Mouse (Mus musculus) T-helper 1 cell (primary cell): ENCODE results near the gene Dnajc11.

ENCODE experiments used
- in situ Hi-C: fragments of 300-600 bp; cut with MboI, MseI; formaldehyde crosslinking; loops from one replicate; pipeline ENCODE4 v1.15.1; 2025; ENCODE audit warnings: high pct_unique_total_duplicates

The Dnajc11 gene

DNA sequence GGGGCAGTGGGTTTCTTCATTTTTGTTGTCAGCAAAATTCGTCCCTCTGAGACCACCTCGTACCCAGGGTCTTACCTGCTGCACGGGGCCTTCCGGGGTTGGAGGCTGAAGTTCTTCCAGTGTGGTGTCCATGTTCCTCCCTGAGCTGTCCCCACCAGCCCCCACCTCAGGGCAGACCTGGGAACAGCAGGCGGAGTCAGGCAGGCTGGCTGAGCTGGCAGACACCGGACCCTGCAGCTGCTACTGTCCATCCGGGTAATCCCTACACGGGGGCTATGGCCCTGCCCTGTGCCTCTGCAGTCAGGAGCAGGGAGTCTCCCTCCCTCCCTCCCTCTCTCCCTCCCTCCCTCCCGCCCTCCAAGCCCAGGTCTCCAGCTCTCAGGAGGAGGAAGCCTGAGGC lies 50.1 kb downstream of the Dnajc11 start:
- in situ Hi-C loops, result loop anchor here (5.0 kb wide), 1 partner anchor 44 kb away; the partner anchor contains the start of gene Zbtb48

DNA sequence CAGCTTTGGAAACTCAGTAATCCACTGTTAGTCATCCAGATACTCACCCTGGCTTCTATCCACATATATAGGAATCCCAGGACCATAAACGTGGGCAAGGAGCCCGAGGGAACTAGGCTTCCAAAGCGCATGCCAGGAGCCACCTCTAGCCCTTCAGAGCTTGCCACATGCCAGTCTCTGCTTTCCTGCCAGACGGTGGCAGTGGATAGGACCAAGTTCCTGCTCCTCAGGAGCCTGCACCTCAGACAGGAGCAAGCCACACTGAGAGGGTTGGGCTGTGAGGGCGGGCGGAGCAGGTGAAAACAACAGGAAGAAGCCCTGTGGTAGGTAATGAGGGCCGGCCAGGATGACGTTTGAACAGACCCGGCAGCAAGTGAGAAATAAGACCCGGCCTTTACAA lies 52.4 kb downstream of the Dnajc11 start:
- in situ Hi-C loops, result no loop called here

DNA sequence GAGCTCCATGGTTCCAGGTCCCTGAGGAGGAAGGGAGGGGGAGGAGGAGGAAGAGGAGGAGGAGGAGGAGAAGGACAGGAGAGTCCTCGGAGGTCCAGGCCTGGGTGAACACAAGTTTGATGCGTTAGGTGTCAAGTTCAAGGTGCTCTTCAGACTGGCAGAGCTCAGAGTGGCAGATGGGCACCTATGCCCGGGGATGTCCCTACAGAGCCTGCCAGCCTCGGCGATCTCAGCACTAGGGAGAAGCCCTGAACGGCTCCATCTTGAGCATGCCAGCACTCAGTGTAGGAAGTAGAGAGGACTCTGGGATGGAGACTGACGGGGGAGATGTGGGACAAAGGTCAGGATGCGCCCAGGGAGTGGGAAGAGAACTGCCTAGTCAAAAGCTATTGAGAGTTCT lies 53.2 kb downstream of the Dnajc11 start:
- in situ Hi-C loops, result no loop called here

DNA sequence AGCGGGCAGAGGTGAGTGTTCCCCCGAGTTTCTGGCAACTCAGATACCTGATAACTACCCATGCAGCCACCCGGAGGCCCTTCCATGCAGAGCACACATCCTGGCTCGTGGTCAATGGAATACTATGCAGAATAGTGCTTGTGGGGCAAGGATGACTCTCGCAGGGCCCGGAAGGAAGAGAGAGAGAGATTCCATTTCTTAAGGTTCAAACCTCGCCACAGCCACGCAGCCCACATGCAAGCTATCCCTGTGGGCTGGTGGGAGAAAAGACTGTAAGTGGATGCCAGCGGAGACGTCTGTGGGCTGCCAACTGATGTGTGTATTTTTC lies 54.5 kb downstream of the Dnajc11 start:
- in situ Hi-C loops, result no loop called here

DNA sequence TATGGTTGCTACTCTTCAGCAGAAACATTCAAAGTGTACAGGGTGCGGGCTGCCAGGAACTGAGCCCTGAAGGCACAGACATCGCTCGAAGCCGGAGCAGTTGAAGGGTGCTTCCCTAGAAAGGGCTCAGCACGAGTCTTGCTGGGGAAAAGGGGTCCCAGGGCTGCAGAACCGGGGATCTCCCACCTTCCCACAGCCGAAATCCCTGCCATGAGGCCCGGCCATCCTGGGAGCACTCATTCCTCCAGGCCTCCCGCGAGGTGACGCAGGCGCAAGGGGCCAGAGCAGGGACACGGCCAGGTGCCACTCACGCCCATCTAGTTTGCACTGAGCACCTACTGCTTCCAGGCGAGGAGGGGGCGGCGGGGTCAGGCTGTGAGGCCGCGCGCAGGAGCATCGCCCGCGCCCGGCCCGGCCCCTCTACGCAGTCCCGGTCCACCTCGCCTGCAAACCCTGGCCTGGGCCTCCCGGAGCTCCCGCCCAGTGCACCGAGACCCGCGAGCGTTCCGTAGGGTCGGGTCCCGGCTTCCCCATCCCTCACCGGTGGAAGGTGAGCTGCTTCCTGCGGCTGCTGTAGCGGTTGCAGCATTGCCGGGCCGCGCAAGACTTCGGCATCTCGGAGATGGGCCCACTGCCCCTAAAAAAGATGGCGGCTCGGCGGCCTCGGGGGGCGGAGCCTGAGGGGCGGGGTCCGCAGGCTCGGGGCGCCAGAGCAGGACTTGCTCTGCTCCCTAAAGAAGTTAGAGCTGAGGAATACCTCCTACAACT lies 55.0 kb downstream of the Dnajc11 start, which contains the start of gene Thap3:
Thap3 (minus strand) TSS at position 656 of the 768 bp plus-strand sequence.
- in situ Hi-C loops, result no loop called here

DNA sequence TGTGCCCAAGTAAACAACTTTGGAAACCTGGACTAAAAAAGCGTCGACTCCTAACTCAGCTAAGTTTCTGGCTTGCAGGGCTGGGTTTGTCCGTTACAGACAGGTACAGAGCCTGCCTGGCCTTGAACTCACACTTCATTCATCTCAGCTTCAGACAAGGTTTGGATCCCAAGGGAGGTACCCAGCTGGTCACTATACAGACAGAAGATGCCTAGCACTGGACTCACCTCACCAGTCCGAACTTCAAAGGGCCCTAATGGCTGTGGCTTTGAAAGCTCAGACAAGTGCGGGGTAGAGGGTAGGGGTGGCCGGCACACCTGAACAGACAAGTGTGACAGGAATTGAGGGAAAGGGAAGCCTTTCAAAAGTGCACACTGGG lies 55.6 kb downstream of the Dnajc11 start:
- in situ Hi-C loops, result no loop called here

DNA sequence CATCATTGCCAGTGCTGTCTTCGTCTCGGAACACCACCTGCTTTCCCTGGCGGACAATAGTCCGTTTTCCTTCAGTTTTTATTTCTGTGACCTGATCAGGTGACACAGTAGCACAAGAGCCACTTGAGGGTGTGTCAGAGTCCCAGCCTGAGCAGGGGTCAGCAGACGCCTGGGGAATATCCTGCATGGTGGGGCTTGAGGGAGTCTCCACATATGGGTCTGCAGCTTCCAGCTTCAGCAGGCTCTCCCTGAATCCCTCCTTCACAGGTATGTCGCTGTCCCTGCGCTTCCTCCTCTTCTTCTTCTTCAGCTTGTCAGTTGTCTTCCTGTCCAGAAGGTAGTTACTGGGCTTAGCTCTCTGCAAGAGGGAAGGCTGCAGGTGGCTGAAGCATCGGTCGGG lies 58.6 kb downstream of the Dnajc11 start:
- in situ Hi-C loops, result loop anchor here (5.0 kb wide), 1 partner anchor 1065 kb away; no protein-coding TSS in a partner anchor

DNA sequence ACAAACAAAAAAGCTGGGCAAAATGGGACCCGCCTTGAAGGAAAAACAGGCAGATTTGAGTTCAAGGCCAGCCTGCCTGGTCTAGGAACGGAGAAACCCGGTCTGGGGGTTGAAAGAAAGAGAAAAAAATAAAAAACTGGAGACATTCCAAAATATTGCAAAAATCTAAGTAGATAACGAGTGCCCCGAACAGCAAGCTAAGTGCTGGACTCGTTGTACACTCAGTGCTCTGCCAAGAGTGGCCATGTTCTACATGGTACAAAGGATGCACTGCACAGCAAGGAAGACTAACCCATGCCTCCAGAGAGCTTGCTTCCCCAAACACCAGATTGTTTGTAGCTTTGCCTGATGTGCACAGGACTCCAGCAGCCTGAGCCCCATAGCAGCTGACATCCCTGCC lies 59.5 kb downstream of the Dnajc11 start:
- in situ Hi-C loops, result loop anchor here (5.0 kb wide), 1 partner anchor 1066 kb away; no protein-coding TSS in a partner anchor

DNA sequence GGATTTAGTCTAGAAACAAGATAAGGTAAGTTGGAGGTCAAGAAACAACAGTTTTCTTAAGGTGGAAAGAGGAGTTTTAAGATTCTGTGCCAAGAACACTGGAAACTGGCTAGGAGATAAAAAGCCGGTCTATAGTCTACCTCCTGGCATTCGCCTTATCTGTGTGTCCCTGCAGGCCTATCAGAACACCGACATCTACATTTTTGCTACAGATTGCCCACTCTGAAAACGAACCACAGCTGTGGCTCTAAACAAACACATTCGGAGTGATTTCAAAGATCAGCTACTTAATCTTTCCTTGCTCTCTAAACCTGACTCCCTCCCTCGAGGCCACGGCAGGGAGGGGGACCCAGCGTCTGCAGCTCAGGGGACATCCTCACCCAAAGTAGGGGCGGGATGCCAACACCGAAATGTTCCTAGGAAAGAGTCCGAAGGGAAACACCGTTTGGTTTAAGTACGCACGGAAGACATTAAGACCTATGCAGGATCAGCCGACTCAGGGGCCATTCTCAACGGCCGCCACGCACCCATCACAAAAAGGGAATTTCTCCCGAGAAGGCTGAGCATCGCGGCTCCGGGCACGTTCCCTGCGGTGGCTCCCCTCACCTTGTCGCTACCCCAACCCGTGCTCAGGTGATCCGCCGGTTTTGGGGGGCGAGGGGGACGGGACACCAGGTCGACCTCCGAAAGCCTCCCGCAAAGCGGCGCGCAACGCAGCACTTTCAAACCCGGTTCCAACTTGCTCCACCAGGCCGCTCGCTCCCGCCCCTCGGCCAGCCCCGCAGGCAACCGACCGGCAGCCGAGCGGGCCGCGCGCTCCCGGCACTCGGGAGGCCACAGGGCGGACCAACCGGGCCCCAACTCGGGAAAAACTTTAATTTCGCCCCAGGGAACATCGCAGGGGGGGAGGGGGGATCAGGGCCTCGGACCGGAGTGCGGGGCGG lies 61.0 kb downstream of the Dnajc11 start:
- in situ Hi-C loops, result loop anchor here (5.0 kb wide), 1 partner anchor 1067 kb away; no protein-coding TSS in a partner anchor

DNA sequence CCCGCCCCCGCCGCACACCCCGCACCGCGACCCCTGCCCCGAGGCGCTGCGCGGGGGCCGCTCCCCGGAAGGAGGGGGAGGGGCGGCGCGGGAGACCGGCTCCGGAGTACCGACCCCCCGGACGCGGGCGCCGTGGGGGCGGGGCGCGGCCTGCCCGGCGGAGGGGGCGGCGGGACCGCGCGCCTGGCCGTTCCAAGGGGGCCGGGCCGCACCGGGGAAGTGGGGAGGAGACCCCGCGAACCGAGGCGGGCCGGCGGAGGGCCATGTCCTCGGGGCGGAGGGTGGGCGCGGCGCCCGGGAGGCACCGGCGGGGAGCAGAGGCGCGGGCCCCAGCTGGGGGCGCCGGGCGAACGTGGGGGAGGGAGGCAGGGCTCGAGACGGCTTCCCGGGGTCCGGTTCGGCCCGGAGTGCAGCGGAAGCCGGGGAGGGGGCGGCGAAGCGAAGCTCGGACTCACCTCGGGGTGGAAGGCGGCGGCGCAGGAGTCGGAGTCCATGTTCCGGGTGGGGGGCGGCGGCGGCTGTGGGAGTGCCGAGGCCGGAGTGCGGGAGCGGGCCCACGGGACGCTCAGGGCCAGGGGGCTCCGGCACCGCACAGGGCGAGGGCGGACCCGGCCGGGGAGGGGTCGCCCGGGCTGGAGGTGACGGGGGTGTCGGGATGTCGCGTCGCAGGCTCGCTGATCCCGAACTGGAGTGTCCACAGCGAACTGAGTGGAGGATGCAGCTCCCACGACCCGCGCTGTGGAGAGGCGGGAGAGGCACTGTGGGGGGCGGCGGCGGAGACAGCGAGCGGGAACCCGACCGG lies 62.1 kb downstream of the Dnajc11 start:
- in situ Hi-C loops, result no loop called here

DNA sequence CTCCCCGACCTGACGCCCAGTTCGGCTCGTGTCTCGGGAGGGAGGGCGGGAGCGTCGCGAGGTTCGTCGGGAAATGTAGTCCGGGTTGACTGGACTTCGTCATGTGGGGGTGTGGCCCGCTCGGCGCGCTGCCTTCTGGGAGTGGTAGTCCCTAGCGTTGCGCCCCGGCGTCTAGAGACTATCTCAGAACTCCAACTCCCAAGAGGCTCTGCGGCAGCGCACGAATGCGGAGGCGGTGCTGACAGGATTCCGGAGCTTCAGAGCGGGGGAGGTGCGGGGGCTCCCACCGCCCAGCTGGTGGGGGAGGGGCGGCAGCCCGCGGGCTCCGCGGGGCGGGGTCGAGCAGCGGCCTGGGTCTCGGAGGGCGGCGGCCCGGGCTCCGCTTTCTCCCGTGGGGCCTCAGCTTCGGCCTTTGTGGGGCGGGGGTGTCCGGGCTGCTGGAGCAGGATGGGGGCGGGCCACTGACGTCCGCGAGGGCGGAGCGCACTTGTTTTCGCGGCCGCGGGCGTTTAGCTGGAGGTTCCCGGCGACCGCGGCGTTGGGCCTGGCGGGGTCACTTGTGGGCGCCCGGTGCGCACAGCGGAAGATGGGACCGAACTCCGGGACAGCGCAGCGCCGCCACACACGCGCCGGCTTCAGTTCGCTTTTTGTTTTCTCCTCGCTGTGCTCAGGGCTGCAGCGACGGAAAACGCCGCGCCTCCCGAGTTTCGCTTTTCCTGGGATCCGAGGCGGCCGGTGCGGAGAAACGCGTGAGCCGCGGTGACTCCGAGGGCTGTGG lies 62.9 kb downstream of the Dnajc11 start, which contains the start of gene Phf13:
Phf13 (minus strand) TSS at position 86 of the 778 bp plus-strand sequence.
- in situ Hi-C loops, result no loop called here

DNA sequence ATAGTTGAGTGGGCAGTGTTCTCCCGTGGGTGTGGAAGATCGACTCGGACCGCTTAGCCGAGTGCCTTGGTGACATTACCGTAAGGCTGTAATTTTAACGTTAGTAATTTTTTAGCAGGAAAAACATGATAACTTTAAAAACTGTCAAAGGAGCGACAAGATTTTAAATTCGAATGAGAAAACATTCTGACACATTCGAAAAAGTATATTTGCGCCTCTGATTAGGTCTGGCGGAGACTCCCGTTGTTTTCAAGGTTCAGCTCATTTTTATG lies 63.4 kb downstream of the Dnajc11 start:
- in situ Hi-C loops, result no loop called here

DNA sequence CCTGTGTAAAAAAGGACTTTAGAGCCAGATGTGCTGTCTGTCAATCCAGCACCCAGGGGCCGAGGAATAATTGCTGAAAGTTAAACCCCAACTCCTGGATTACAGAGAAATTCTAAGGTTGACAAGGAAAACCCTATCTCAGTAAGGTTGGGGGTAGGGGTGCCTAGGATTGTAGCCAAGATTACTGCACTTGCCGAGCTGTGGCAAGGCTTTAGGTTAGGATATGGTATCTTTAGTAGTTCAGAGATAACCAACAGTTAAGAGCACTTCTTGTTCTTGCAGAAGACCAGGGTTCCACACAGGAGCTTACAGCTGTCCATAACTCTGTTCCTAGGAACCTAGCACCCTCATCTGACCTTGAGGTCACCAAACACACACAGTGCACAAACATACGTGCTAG lies 64.2 kb downstream of the Dnajc11 start:
- in situ Hi-C loops, result no loop called here

DNA sequence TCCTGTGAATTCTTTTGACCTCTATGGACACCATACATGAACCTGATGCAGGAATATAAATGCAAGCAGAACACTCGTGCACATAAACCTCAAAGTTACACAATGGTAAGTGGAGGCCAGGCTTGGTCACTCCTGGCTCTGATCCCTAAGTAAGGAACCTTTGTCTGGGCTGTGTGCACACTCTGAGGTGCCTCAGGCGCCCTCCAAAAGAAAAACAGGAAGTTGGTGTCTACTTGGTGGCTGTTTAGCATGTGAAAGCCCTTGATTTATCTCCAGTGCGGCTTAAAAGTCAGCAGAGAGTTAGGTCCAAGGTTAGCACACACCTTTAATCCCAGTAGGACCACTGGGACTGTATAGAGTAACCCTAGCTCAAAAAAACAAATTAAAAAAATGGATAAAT lies 66.0 kb downstream of the Dnajc11 start:
- in situ Hi-C loops, result no loop called here

DNA sequence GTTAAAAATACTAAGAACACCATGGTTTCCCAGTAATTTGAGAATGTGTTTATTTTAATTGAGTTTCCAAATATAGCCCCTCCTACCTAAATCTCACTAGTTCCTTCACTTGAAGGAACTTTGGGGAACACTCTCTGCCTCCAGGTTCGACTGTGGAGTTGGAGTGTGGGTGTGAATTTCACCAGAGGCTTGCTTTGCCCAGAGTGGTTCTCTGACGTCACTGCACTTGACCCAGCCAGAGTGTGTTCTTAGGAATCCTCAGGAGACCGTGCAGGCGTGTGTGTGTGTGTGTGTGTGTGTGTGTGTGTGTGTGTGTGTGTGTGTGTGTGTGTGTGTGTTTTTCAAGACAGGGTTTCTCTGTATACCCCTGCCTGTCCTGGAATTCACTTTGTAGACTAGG lies 67.4 kb downstream of the Dnajc11 start:
- in situ Hi-C loops, result no loop called here

DNA sequence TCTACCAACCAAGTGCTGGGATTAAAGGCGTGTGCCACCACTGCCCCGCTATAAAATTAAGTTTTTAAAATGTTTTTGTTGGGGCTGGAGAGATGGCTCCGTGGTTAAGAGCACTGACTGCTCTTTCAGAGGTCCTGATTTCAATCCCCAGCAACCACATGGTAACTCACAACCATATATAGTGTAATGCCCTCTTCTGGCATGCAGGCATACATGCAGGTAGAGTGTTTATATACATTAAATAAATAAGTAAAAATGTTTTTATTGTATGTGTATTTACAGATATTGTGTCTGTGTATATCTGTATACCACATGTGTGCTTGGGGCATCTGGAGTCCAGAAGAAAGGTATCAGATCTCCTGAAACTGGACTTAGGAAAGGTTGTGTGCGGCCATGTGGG lies 67.8 kb downstream of the Dnajc11 start:
- in situ Hi-C loops, result no loop called here

DNA sequence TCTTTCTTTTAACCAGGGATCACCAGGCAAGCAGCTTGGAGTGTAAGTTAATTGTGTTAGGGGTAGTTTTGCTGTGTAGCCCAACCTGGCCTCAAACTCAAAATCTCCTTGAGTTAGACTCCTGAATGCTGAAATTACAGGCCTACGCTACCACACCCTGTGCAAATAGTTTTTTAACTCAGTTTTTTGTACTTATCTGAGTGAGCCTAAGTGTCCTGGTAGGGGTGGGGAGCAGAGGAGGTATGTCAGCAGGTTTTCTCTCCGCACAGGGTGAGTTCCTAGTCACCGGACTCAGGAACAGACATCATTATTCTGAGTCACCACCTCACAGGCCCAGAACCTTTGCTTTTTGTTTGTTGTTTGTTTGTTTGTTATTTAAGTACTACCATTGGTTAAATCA lies 68.6 kb downstream of the Dnajc11 start:
- in situ Hi-C loops, result no loop called here

DNA sequence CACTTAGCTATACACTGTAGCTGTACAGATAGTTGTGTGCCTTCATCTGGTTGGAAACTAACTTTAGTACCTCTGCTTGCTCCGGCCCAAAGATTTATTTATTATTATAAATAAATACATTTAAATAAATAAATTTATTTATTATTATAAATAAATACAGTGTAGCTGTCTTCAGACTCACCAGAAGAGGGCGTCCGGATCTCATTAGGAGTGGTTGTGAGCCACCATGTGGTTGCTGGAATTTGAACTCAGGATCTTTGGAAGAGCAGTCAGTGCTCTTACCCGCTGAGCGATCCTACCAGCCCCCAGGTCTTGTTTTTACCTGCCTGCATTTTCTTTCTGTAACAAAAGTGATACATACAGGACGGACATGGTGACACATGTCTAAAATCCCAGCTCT lies 72.6 kb downstream of the Dnajc11 start:
- in situ Hi-C loops, result no loop called here

DNA sequence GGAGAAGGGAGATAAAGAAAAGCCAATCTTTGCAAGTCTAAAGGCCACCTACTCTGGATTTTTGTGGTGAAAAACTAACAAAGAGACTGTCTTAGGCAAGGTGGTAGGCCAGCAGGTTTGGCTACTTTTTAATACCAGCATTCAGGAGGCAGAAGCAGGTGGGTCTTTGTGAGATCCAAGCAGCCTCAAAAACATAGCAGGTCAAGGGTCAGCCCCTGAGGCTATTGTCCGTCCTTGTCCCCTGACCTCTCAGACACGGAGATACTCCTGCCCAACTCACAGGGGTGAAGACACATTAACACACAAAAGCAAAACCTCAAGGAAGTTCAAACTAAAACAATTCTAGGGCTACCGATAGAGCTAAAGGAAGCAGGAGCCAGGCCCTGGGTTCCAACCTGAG lies 73.3 kb downstream of the Dnajc11 start:
- in situ Hi-C loops, result no loop called here

DNA sequence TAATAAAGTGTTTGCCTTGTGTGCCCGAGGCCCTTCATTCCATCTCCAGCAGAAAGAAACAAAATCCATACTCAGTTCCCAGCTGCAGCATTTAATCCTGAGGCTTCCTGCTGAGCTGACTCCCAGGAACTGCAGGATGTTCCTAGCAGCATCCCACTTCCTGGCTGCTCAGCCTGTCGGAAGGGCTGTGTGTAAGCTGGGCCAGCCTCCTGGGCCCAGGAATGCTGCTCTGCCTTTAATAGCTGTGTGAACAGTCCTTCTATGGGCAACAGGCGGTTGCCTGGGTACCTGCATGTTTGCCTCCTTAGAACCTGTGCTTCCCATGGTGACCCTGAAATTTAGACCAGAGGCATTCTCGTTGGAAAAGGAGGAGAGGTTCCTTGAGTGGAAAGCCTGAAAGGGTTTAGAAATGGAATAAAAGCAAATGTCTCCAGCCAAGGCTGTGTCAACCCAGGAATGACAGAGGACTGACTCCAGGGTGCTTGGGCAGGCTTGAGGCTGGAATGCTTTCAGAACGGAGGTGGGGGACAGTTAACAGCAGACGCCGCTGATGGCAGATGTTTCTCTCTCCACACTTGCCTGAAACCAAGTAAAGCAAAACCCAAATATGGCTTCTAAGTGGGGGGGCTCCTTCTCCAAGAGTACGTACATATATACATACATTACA lies 74.1 kb downstream of the Dnajc11 start:
- in situ Hi-C loops, result no loop called here

DNA sequence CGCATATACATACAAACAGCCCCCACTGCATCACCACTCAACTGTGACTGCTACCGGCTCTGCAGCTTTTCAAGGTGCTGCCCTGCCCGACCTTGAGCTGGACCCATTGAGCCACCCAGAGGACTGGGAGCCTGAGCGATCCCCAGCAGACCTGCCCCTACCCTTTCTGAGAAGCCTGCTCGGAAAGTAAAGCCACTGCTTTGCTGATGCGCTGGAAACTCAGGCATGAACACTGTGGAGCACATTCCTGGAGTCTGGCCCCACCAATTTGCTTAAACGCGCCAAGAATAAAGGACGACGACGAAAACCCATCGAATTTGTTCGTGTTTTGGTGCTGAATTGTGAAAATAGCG lies 74.6 kb downstream of the Dnajc11 start:
- in situ Hi-C loops, result no loop called here
